Mouse (Mus musculus): ENCODE results near the gene Fus. TPM values are rescaled to one million over a fixed set of nuclear protein-coding genes. Genes with fewer than 3 reads are reported as not detected.
"Not testable (repeated sequence)": the region's sequence is repeated elsewhere in the genome, so short reads cannot be mapped to it uniquely, and the experiment has no call there.

Gene Fus
- polyA plus RNA-seq, 1 experiment from 2014 or later = 40.6 TPM

- Histone ChIP-seq H3K4me2 (ENCODE audit: low read length) (no peak overlapping the region), H3K9me3 (ENCODE audit: control insufficient read depth, low read length) (no peaks in the 10 kb centered on the region), H3K9ac (ENCODE audit: low read length) (no peak overlapping the region), H3K4me1 (ENCODE audit: control insufficient read depth in 2 of 2, insufficient read depth in 2 of 2, low read length in 2 of 2) (no peaks in the 10 kb centered on the region; a peak in 1 of 4 replicates), H3K27me3 (ENCODE audit: control insufficient read depth, insufficient read depth, low read length) (no peaks in the 10 kb centered on the region; the same call in 1 of the 2 replicates), H3K27ac (replicated peaks in 1 of 2; ENCODE audit: control insufficient read depth in 1 of 2, insufficient read depth in 1 of 2, low read depth in 2 of 2, low read length in 2 of 2) (no peak overlapping the region), H3K36me3 (ENCODE audit: control insufficient read depth, insufficient read depth, low read length) (no peaks in the 10 kb centered on the region), H3K4me3 (ENCODE audit: control insufficient read depth in 1 of 2, insufficient read depth in 1 of 2, low read depth in 1 of 2, low read length in 2 of 2) (no peak overlapping the region)
- WGBS = 76% methylated on average over 13 of the region's 13 CpGs
- no peak for ATAC-seq (ENCODE audit: insufficient number of reproducible peaks, insufficient read depth, low FRiP score, low read depth)
Measured at GRCm38 (mm10) chr7:128012136-128012780, 45.0 kb downstream of the Fus start.

GRCm38 (mm10) chr7:128013116-128013515 lies 45.9 kb downstream of the Fus start:
- WGBS = 88% methylated on average over 13 of the region's 13 CpGs
- Histone ChIP-seq H3K4me1 (ENCODE audit: control insufficient read depth in 2 of 2, insufficient read depth in 2 of 2, low read length in 2 of 2) (no peaks in the 10 kb centered on the region; a peak in 1 of 4 replicates), H3K27me3 (ENCODE audit: control insufficient read depth, insufficient read depth, low read length) (no peaks in the 10 kb centered on the region; the same call in 1 of the 2 replicates), H3K27ac (replicated peaks in 1 of 2; ENCODE audit: control insufficient read depth in 1 of 2, insufficient read depth in 1 of 2, low read depth in 2 of 2, low read length in 2 of 2) (no peak overlapping the region), H3K36me3 (ENCODE audit: control insufficient read depth, insufficient read depth, low read length) (no peaks in the 10 kb centered on the region), H3K9me3 (ENCODE audit: control insufficient read depth, low read length) (no peaks in the 10 kb centered on the region), H3K4me3 (ENCODE audit: control insufficient read depth in 1 of 2, insufficient read depth in 1 of 2, low read depth in 1 of 2, low read length in 2 of 2) (no peak overlapping the region), H3K9ac (ENCODE audit: low read length) (no peak overlapping the region), H3K4me2 (ENCODE audit: low read length) (no peak overlapping the region)
- no peak for ATAC-seq (ENCODE audit: insufficient number of reproducible peaks, insufficient read depth, low FRiP score, low read depth)

GRCm38 (mm10) chr7:128016134-128016533 lies 48.9 kb downstream of the Fus start:
- not testable (repeated sequence) for H3K27me3 ChIP-seq (ENCODE audit: control insufficient read depth, insufficient read depth, low read length); H3K4me1 ChIP-seq (ENCODE audit: control insufficient read depth in 2 of 2, insufficient read depth in 2 of 2, low read length in 2 of 2); H3K9me3 ChIP-seq (ENCODE audit: control insufficient read depth, low read length); H3K4me3 ChIP-seq (ENCODE audit: control insufficient read depth in 1 of 2, insufficient read depth in 1 of 2, low read depth in 1 of 2, low read length in 2 of 2); H3K4me2 ChIP-seq (ENCODE audit: low read length); H3K36me3 ChIP-seq (ENCODE audit: control insufficient read depth, insufficient read depth, low read length); ATAC-seq (ENCODE audit: insufficient number of reproducible peaks, insufficient read depth, low FRiP score, low read depth); H3K9ac ChIP-seq (ENCODE audit: low read length); H3K27ac ChIP-seq (replicated peaks in 1 of 2; ENCODE audit: control insufficient read depth in 1 of 2, insufficient read depth in 1 of 2, low read depth in 2 of 2, low read length in 2 of 2)
- WGBS = 63% methylated on average over 5 of the region's 5 CpGs

- Histone ChIP-seq H3K27ac (replicated peaks in 1 of 2; ENCODE audit: control insufficient read depth in 1 of 2, insufficient read depth in 1 of 2, low read depth in 2 of 2, low read length in 2 of 2) (no peak overlapping the region), H3K9me3 (ENCODE audit: control insufficient read depth, low read length) (no peaks in the 10 kb centered on the region), H3K9ac (ENCODE audit: low read length) (no peak overlapping the region), H3K4me2 (ENCODE audit: low read length) (no peak overlapping the region), H3K4me1 (ENCODE audit: control insufficient read depth in 2 of 2, insufficient read depth in 2 of 2, low read length in 2 of 2) (no peaks in the 10 kb centered on the region), H3K27me3 (ENCODE audit: control insufficient read depth, insufficient read depth, low read length) (no peaks in the 10 kb centered on the region), H3K4me3 (ENCODE audit: control insufficient read depth in 1 of 2, insufficient read depth in 1 of 2, low read depth in 1 of 2, low read length in 2 of 2) (no peak overlapping the region), H3K36me3 (ENCODE audit: control insufficient read depth, insufficient read depth, low read length) (no peaks in the 10 kb centered on the region)
- ATAC-seq (ENCODE audit: insufficient number of reproducible peaks, insufficient read depth, low FRiP score, low read depth) = no peak
- WGBS = 86% methylated on average over 6 of the region's 6 CpGs
Measured at GRCm38 (mm10) chr7:128016650-128017049, 49.4 kb downstream of the Fus start.

- 84% methylated on average over 3 of the region's 3 CpGs for WGBS
- no peak overlapping the region for H3K4me2 ChIP-seq (ENCODE audit: low read length)
- no peaks in the 10 kb centered on the region for H3K9me3 ChIP-seq (ENCODE audit: control insufficient read depth, low read length)
- H3K36me3 ChIP-seq (ENCODE audit: control insufficient read depth, insufficient read depth, low read length) = no peaks in the 10 kb centered on the region
- ATAC-seq (ENCODE audit: insufficient number of reproducible peaks, insufficient read depth, low FRiP score, low read depth) = no peak
- H3K27ac ChIP-seq (replicated peaks in 1 of 2; ENCODE audit: control insufficient read depth in 1 of 2, insufficient read depth in 1 of 2, low read depth in 2 of 2, low read length in 2 of 2) = no peak overlapping the region
- H3K9ac ChIP-seq (ENCODE audit: low read length) = no peak overlapping the region
- H3K4me1 ChIP-seq (ENCODE audit: control insufficient read depth in 2 of 2, insufficient read depth in 2 of 2, low read length in 2 of 2) = no peaks in the 10 kb centered on the region
- H3K27me3 ChIP-seq (ENCODE audit: control insufficient read depth, insufficient read depth, low read length) = no peaks in the 10 kb centered on the region
- H3K4me3 ChIP-seq (ENCODE audit: control insufficient read depth in 1 of 2, insufficient read depth in 1 of 2, low read depth in 1 of 2, low read length in 2 of 2) = no peak overlapping the region
Measured at GRCm38 (mm10) chr7:128018275-128018674, 51.0 kb downstream of the Fus start.

- no peak for ATAC-seq (ENCODE audit: insufficient number of reproducible peaks, insufficient read depth, low FRiP score, low read depth)
- Histone ChIP-seq H3K27me3 (ENCODE audit: control insufficient read depth, insufficient read depth, low read length) (no peaks in the 10 kb centered on the region), H3K36me3 (ENCODE audit: control insufficient read depth, insufficient read depth, low read length) (no peaks in the 10 kb centered on the region), H3K27ac (replicated peaks in 1 of 2; ENCODE audit: control insufficient read depth in 1 of 2, insufficient read depth in 1 of 2, low read depth in 2 of 2, low read length in 2 of 2) (no peak overlapping the region), H3K4me2 (ENCODE audit: low read length) (no peak overlapping the region), H3K9me3 (ENCODE audit: control insufficient read depth, low read length) (no peaks in the 10 kb centered on the region), H3K4me1 (ENCODE audit: control insufficient read depth in 2 of 2, insufficient read depth in 2 of 2, low read length in 2 of 2) (no peaks in the 10 kb centered on the region), H3K4me3 (ENCODE audit: control insufficient read depth in 1 of 2, insufficient read depth in 1 of 2, low read depth in 1 of 2, low read length in 2 of 2) (no peak overlapping the region), H3K9ac (ENCODE audit: low read length) (no peak overlapping the region)
- 53% methylated on average over 2 of the region's 2 CpGs for WGBS
Measured at GRCm38 (mm10) chr7:128019187-128019586, 51.9 kb downstream of the Fus start.

GRCm38 (mm10) chr7:128022974-128023373 lies 55.7 kb downstream of the Fus start:
- no peak overlapping the region for H3K27ac ChIP-seq (replicated peaks in 1 of 2; ENCODE audit: control insufficient read depth in 1 of 2, insufficient read depth in 1 of 2, low read depth in 2 of 2, low read length in 2 of 2)
- H3K27me3 ChIP-seq (ENCODE audit: control insufficient read depth, insufficient read depth, low read length) = no peaks in the 10 kb centered on the region
- H3K36me3 ChIP-seq (ENCODE audit: control insufficient read depth, insufficient read depth, low read length) = no peaks in the 10 kb centered on the region
- ATAC-seq (ENCODE audit: insufficient number of reproducible peaks, insufficient read depth, low FRiP score, low read depth) = no peak
- H3K4me3 ChIP-seq (ENCODE audit: control insufficient read depth in 1 of 2, insufficient read depth in 1 of 2, low read depth in 1 of 2, low read length in 2 of 2) = no peak overlapping the region
- no peak overlapping the region for H3K4me2 ChIP-seq (ENCODE audit: low read length)
- H3K9me3 ChIP-seq (ENCODE audit: control insufficient read depth, low read length) = no peaks in the 10 kb centered on the region
- H3K9ac ChIP-seq (ENCODE audit: low read length) = no peak overlapping the region
- H3K4me1 ChIP-seq (ENCODE audit: control insufficient read depth in 2 of 2, insufficient read depth in 2 of 2, low read length in 2 of 2) = no peaks in the 10 kb centered on the region
- WGBS = 62% methylated on average over 8 of the region's 8 CpGs

GRCm38 (mm10) chr7:128023565-128023964 lies 56.3 kb downstream of the Fus start:
- H3K4me1 ChIP-seq (ENCODE audit: control insufficient read depth in 2 of 2, insufficient read depth in 2 of 2, low read length in 2 of 2) = no peaks in the 10 kb centered on the region
- no peak overlapping the region for H3K9ac ChIP-seq (ENCODE audit: low read length)
- H3K27me3 ChIP-seq (ENCODE audit: control insufficient read depth, insufficient read depth, low read length) = no peaks in the 10 kb centered on the region
- no peaks in the 10 kb centered on the region for H3K36me3 ChIP-seq (ENCODE audit: control insufficient read depth, insufficient read depth, low read length)
- no peak overlapping the region for H3K27ac ChIP-seq (replicated peaks in 1 of 2; ENCODE audit: control insufficient read depth in 1 of 2, insufficient read depth in 1 of 2, low read depth in 2 of 2, low read length in 2 of 2)
- no peaks in the 10 kb centered on the region for H3K9me3 ChIP-seq (ENCODE audit: control insufficient read depth, low read length)
- ATAC-seq (ENCODE audit: insufficient number of reproducible peaks, insufficient read depth, low FRiP score, low read depth) = no peak
- no peak overlapping the region for H3K4me3 ChIP-seq (ENCODE audit: control insufficient read depth in 1 of 2, insufficient read depth in 1 of 2, low read depth in 1 of 2, low read length in 2 of 2)
- WGBS = 67% methylated on average over 4 of the region's 4 CpGs
- H3K4me2 ChIP-seq (ENCODE audit: low read length) = no peak overlapping the region
